Comparison of ENCODE assay signal across 22 mouse cellular contexts in the genomic region with DNA sequence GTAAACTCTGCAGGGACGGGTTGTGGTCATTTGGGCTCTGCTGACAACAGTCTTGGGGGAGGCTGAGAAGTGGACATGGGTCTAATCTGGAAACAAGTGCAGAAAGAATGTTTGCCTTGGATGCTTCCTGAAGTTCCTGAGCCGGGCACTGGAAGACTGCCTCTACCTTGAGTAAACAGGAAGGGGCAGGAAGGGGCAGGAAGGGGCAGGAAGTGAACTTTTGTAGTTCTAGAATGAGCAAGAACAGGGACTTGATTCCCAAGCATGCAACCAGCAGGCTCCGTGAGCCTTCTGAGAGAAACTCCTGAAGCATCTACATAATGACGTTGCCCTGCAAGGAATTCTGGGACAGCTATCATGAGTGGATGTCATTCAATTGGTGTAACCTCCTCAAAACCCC.
A peak's percentile ranks its signal among the peaks of the same experiment; 100 is the strongest.
DNase-seq lines count a peak whose midpoint lies in the region; ATAC-seq and TF ChIP-seq lines count a peak whose summit lies in the region.
"Had no signal": no experiment of that assay in that cellular context is flagged by ENCODE, and none has a peak within 500 bp of the region (broad histone marks: within the 10 kb centered on the region; RNA-seq: fewer than 3 reads in every experiment).

No protein-coding gene starts in this region.

- no peak overlapping the region for H3K9ac ChIP-seq in liver, postnatal 0 days (replicated peaks)
- no peak overlapping the region for H3K9ac ChIP-seq in liver, embryonic 12.5 days
- H3K9ac ChIP-seq in neural tube, embryonic 15.5 days (replicated peaks): no peak overlapping the region
- H3K9ac ChIP-seq: forebrain, embryonic 15.5 days; hindbrain, embryonic 14.5 days had no signal

- H3K36me3 ChIP-seq in liver, postnatal 0 days (replicated peaks; ENCODE audit: insufficient read depth, low read length): no peaks in the 10 kb centered on the region
- no peaks in the 10 kb centered on the region for H3K36me3 ChIP-seq in liver, embryonic 12.5 days
- no peaks in the 10 kb centered on the region for H3K36me3 ChIP-seq in embryonic facial prominence, embryonic 10.5 days (replicated peaks)
- no peaks in the 10 kb centered on the region for H3K36me3 ChIP-seq in neural tube, embryonic 15.5 days
- H3K36me3 ChIP-seq: forebrain, embryonic 15.5 days; G1E; hindbrain, embryonic 10.5 days had no signal

- H3K4me3 ChIP-seq in liver, postnatal 0 days (ENCODE audit: low read depth, low read length): no peak overlapping the region
- H3K4me3 ChIP-seq in liver, embryonic 12.5 days: no peak overlapping the region
- no peak overlapping the region for H3K4me3 ChIP-seq in brown adipose tissue, adult 24 weeks (ENCODE audit: insufficient read depth, low read depth, low read length)
- H3K4me3 ChIP-seq in embryonic facial prominence, embryonic 10.5 days: no peak overlapping the region
- no peak overlapping the region for H3K4me3 ChIP-seq in neural tube, embryonic 15.5 days (replicated peaks)
- H3K4me3 ChIP-seq: erythroblast, embryonic 14.5 days; forebrain, embryonic 15.5 days; heart, adult 2 months; hindbrain, embryonic 10.5 days had no signal

- DNase-seq in liver, postnatal 0 days: no peak
- DNase-seq in lung, postnatal 10 days: peak; percentile 40
- DNase-seq in lung, postnatal 4 days: peak; percentile 17 to 54
- DNase-seq in embryonic facial prominence, embryonic 10.5 days (ENCODE audit: low spot score): no peak
- DNase-seq: adrenal gland, postnatal 10 days; B cell, adult 2 months; cerebellum, adult 18-20 months; cerebellum, adult 9-11 months; cerebellum, postnatal 36 days; gastrocnemius, postnatal 10 days; heart, adult 2 months; heart, postnatal 14 days had no signal

- H3K4me2 ChIP-seq in liver, postnatal 0 days (ENCODE audit: low read depth, low read length): no peak overlapping the region
- H3K4me2 ChIP-seq in liver, embryonic 12.5 days: no peak overlapping the region
- no peak overlapping the region for H3K4me2 ChIP-seq in neural tube, embryonic 15.5 days
- H3K4me2 ChIP-seq: forebrain, embryonic 15.5 days; hindbrain, embryonic 14.5 days had no signal

- no peak for ATAC-seq in liver, postnatal 0 days
- ATAC-seq in liver, embryonic 12.5 days: no peak
- ATAC-seq in erythroid progenitor cell, adult 5-6 weeks (replicated peaks; ENCODE audit: low FRiP score, poor library complexity, severe bottlenecking): no peak
- no peak for ATAC-seq in neural tube, embryonic 15.5 days (ENCODE audit: low FRiP score)
- ATAC-seq: CD4-positive, CD25-positive, alpha-beta regulatory T cell, adult 4 months; forebrain, embryonic 15.5 days had no signal

- no peaks in the 10 kb centered on the region for H3K9me3 ChIP-seq in liver, postnatal 0 days (ENCODE audit: low read length)
- H3K9me3 ChIP-seq in liver, embryonic 12.5 days (replicated peaks): no peaks in the 10 kb centered on the region
- H3K9me3 ChIP-seq in embryonic facial prominence, embryonic 10.5 days: no peaks in the 10 kb centered on the region
- H3K9me3 ChIP-seq in neural tube, embryonic 15.5 days (replicated peaks): no peaks in the 10 kb centered on the region
- H3K9me3 ChIP-seq: forebrain, embryonic 15.5 days; G1E; hindbrain, embryonic 10.5 days had no signal

- H3K4me1 ChIP-seq in liver, postnatal 0 days (ENCODE audit: insufficient read depth): no peaks in the 10 kb centered on the region
- no peaks in the 10 kb centered on the region for H3K4me1 ChIP-seq in liver, embryonic 12.5 days
- H3K4me1 ChIP-seq in brown adipose tissue, adult 24 weeks (ENCODE audit: control insufficient read depth, insufficient read depth, insufficient read length, low read length): peaks cover 4% of the 10 kb centered on the region; the same call in 1 of the 2 replicates
- no peaks in the 10 kb centered on the region for H3K4me1 ChIP-seq in embryonic facial prominence, embryonic 10.5 days
- H3K4me1 ChIP-seq in neural tube, embryonic 15.5 days: no peaks in the 10 kb centered on the region
- H3K4me1 ChIP-seq: forebrain, embryonic 15.5 days; hindbrain, embryonic 10.5 days had no signal

- TF ChIP-seq EP300 in liver, postnatal 0 days (IDR thresholded peaks at IDR 0.05; ENCODE audit: low read depth): no peak

- 0 out of 2 replicates have a peak overlapping the region, but pooled peaks have one; percentile 22 for H3K27ac ChIP-seq in liver, postnatal 0 days (ENCODE audit: low read depth)
- H3K27ac ChIP-seq in liver, embryonic 12.5 days: no peak overlapping the region
- peak overlapping the region; percentile 45 for H3K27ac ChIP-seq in brown adipose tissue, adult 24 weeks (replicated peaks; ENCODE audit: low read depth, low read length)
- no peak overlapping the region for H3K27ac ChIP-seq in embryonic facial prominence, embryonic 10.5 days (replicated peaks)
- no peak overlapping the region for H3K27ac ChIP-seq in neural tube, embryonic 15.5 days (replicated peaks)
- H3K27ac ChIP-seq: forebrain, embryonic 15.5 days; heart, adult 2 months; hindbrain, embryonic 10.5 days; hindbrain, embryonic 14.5 days had no signal

- H3K27me3 ChIP-seq in liver, postnatal 0 days (ENCODE audit: insufficient read depth, low read length): no peaks in the 10 kb centered on the region
- no peaks in the 10 kb centered on the region for H3K27me3 ChIP-seq in liver, embryonic 12.5 days (replicated peaks)
- no peaks in the 10 kb centered on the region for H3K27me3 ChIP-seq in embryonic facial prominence, embryonic 10.5 days (replicated peaks; ENCODE audit: low read depth, poor library complexity, severe bottlenecking)
- no peaks in the 10 kb centered on the region for H3K27me3 ChIP-seq in neural tube, embryonic 15.5 days (replicated peaks)
- H3K27me3 ChIP-seq: forebrain, embryonic 15.5 days had no signal

- 56% methylated on average over 4 of the region's 4 CpGs for WGBS in liver, postnatal 0 days (ENCODE audit: insufficient replicate concordance)
- WGBS in liver, embryonic 12.5 days (ENCODE audit: insufficient replicate concordance): 50% methylated on average over 4 of the region's 4 CpGs
- WGBS in embryonic facial prominence, embryonic 10.5 days: 71% methylated on average over 4 of the region's 4 CpGs
- 84% methylated on average over 4 of the region's 4 CpGs for WGBS in neural tube, embryonic 15.5 days

- no peak for TF ChIP-seq CTCF in liver, postnatal 0 days (IDR thresholded peaks at IDR 0.05; ENCODE audit: low read depth)

Comparison
In these comparisons a context has a peak if more than half of its experiments do, and no peak if none do; other contexts are left out.
1. H3K27ac ChIP-seq: peak in liver, postnatal 0 days (single experiment) and brown adipose tissue, adult 24 weeks (single experiment); none in liver, embryonic 12.5 days (single experiment), embryonic facial prominence, embryonic 10.5 days (single experiment) and neural tube, embryonic 15.5 days (single experiment).
2. DNase-seq: peak in lung, postnatal 10 days (single experiment) and lung, postnatal 4 days (2 of 2); none in liver, postnatal 0 days (single experiment) and embryonic facial prominence, embryonic 10.5 days (single experiment).